Mouse (Mus musculus) B cell, adult 2 months (primary cell): ENCODE measurements around the gene Rasa3.

Experiments used
- DNase-seq, 2 experiments: peaks; one replicate each; pipeline ENCODE4 v3.0.0; 2022

Gene Rasa3

GRCm38 (mm10) chr8:13684131-13684530 lies 6.7 kb upstream of the Rasa3 start:
- no peak for DNase-seq

- peak; percentile 72 to 74 for DNase-seq
These were observed 779 bp upstream of the Rasa3 start for GRCm38 (mm10) chr8:13678182-13678581.

GRCm38 (mm10) chr8:13676701-13677412 lies 546 bp downstream of the Rasa3 start:
- peak; percentile 76 to 77 for DNase-seq

- DNase-seq: peak; percentile 55 to 58
These were observed 1.1 kb downstream of the Rasa3 start for GRCm38 (mm10) chr8:13676302-13676700.

GRCm38 (mm10) chr8:13675524-13675923 lies 1.9 kb downstream of the Rasa3 start:
- DNase-seq: peak in 1 of 2 experiments; percentile 40

- peak in 1 of 2 experiments; percentile 40 for DNase-seq
These were observed 2.3 kb downstream of the Rasa3 start for GRCm38 (mm10) chr8:13675121-13675520.

- peak; percentile 61 to 67 for DNase-seq
These were observed 3.0 kb downstream of the Rasa3 start for GRCm38 (mm10) chr8:13674294-13675010.

GRCm38 (mm10) chr8:13673215-13673614 lies 4.2 kb downstream of the Rasa3 start:
- DNase-seq: peak; percentile 43 to 44

- peak in 1 of 2 experiments; percentile 17 for DNase-seq
These were observed 6.0 kb downstream of the Rasa3 start for GRCm38 (mm10) chr8:13671246-13672003.

GRCm38 (mm10) chr8:13670011-13670471 lies 7.4 kb downstream of the Rasa3 start:
- DNase-seq: no peak

GRCm38 (mm10) chr8:13668367-13668766 lies 9.0 kb downstream of the Rasa3 start:
- no peak for DNase-seq

GRCm38 (mm10) chr8:13667917-13668316 lies 9.5 kb downstream of the Rasa3 start:
- no peak for DNase-seq

DNA sequence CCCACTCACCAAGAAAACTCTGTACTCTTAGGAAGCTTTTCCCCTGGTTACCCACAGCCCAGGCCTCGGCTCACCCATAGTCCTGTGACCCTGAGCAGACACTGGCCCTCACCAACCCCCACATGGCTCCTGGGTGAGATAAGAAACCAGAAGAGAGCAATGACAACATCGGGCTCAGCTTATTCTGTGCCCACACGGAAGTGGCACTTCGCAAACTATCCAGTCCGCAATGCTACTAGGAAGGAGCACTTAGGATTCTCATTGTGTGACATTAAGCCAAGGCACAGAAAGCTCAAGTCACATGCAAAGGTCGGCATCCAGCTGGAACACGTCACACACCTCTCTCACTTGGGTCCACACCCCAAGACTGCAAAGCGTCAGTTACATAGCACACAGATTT lies 11.5 kb downstream of the Rasa3 start:
- DNase-seq: no peak

DNA sequence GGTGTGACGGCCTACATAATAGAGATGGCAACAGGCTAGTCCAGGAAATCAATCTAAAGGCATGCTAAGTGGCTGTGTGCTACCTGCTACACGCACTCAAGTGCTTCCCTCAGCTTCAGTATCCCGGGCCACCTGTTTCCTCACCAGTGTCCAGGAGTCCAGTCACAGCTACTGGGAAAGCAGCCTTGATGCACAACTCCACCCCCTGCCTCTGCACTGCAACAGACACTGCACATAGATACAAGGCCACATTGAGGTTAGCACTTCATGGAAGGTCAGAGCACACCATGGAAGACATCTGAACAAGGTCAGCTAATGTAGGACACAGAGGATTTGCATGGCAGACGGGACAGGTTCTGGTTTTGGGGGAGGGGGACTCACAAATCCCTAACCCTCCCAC lies 11.9 kb downstream of the Rasa3 start:
- DNase-seq: no peak

DNA sequence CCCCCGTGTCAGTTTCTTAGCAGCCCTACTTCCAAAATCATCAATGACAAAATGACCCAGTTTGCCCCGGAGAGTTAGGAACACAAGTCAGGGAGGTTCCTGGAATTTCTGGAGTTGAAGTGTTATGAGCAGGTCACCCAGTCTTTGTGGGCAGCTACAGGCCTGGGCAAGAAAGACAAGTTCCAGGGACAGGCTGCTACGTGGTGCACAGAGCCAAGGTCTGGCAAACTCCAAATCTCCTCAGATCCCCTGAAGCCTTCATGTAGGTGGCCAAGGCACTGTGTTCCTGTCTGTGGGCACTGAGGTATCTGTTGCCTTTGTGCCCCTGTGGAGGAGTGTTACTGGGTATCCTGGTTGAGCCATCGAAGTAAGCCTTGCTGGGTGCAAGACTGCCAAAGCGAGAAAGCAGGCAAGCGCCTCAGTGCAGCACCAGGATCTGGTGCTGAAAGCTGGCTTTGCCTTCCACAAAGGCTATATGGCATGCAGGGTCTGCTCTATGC lies 12.6 kb downstream of the Rasa3 start:
- no peak for DNase-seq

DNA sequence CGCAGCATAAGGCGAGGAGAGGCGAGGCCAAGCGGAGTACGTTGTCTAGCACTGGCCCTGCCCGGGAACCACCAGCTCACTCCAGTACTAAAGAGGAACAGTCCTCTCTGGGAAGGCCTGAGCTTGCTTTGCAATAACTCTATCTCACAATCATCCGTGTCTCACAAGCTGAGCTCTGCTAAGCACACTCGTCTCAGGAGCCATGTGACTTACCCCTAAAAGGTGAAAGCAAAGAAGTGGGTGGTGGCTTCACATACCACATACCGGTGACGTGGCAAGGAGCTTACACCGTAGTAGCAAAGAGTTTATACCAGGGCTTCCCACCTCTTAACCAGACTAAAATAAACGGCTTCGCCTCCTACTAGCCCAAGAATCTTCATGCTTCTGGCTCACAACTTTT lies 17.1 kb downstream of the Rasa3 start:
- DNase-seq: no peak

DNA sequence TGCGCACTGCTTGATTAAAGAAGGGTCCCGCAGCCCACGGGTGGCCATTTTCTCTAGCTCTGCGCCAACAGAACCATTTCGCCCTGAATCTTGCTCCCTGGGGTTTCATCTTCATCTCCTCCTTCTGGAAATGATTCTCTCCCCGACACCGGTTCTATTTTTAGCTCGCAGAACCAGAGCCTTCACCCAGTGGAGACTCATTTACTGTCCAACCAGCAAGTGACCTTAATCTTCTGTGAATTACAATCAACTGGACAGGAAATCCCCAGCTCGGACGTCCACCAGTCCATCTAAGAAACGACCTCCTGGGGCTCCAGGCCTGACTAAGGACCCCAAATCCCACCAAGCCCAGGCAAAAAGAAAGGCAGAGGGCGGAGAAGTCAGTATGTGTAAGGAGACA lies 19.9 kb downstream of the Rasa3 start:
- no peak for DNase-seq

DNA sequence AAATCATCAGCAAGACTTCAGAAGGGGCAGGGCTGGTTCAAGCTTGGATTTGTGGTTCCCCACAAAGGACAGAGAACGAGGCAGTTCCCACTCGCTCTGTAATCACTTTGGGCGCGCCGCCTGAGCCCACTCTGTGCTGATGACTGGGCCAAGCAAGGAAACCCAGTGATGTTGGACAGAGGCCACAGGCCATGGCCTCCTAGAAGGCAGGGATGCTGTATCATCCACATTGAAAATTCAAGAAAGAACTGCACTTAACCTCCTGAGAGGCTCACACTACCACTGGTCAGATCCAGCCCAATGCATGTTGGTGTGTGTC lies 22.4 kb downstream of the Rasa3 start:
- DNase-seq: no peak

- DNase-seq: no peak
These were observed 22.9 kb downstream of the Rasa3 start for GRCm38 (mm10) chr8:13654350-13655032.

- no peak for DNase-seq
These were observed 26.7 kb downstream of the Rasa3 start for GRCm38 (mm10) chr8:13650541-13651191.

GRCm38 (mm10) chr8:13649154-13649515 lies 28.3 kb downstream of the Rasa3 start:
- DNase-seq: no peak
